Mouse (Mus musculus): ENCODE measurements around the gene Gm13691. TPM values are rescaled to one million over a fixed set of nuclear protein-coding genes. Genes with fewer than 3 reads are reported as not detected.
"Not testable (repeated sequence)": the region's sequence is repeated elsewhere in the genome, so short reads cannot be mapped to it uniquely, and the experiment has no call there.

Gene Gm13691
- polyA plus RNA-seq, 1 experiment from 2014 or later, result not detected

DNA sequence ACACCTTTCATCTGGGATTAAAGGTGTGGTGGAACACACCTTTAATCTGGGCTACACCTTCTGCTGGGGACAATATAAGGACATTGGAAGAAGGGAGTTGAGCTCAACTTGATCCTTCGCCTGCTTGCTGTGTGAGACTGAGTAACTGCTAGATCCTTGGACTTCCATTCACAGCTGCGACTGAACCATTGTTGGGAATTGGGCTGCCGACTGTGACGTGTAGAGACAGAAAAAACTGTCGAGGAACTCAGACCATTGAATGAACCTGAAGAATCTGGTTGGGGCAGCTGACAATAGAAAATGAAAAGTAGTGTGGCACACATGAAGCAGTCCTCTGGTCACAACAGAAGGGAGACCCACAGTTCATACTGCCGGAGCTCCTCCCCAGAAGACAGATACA, 5.9 kb upstream of the Gm13691 start, which contains the start of gene Gm13697:
TSS of gene Gm13697 (plus strand) at position 301 of the 400 bp plus-strand sequence.
- H3K9ac ChIP-seq (ENCODE audit: low read length); ATAC-seq (replicated peaks; ENCODE audit: extremely low read depth, insufficient read depth, low FRiP score); H3K36me3 ChIP-seq (ENCODE audit: control insufficient read depth, insufficient read depth); H3K4me3 ChIP-seq (ENCODE audit: low read length); H3K27ac ChIP-seq (ENCODE audit: low read length); H3K4me1 ChIP-seq (ENCODE audit: control insufficient read depth, insufficient read depth, low read length); H3K27me3 ChIP-seq (ENCODE audit: control insufficient read depth, insufficient read depth, low read length); H3K9me3 ChIP-seq (replicated peaks; ENCODE audit: control insufficient read depth, low read length); H3K4me2 ChIP-seq (ENCODE audit: low read depth, low read length): not testable (repeated sequence)
- no CpG with 5 or more reads among the region's 6 CpGs for WGBS

DNA sequence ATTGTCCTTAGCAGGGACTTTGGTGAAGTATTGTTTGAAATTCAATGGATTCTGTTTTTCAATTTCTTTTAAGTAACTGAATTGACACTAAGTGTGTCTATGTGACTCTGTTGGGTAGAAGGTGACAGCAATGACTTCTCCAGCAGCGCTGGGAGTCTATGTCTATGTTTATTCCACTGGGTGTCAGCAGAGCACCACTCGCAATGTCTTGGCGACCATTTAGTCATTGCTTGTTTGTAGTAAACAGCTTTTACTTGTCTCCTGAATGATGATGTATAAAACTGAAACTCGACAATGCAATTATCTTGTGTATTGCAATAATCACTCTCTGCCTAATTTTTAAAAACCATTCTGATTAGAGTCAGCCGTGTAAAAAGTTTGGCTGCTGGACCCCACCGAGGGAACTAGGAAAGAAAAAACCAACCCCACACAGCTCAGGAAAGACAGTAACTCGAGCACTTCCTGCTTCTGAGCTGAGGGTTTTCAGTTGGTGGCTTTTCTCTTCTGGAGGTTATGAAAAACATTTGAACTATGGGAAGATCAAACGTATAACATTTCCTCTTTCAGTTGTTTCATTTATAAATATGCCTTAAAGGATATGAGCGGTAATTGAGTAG, 3.4 kb downstream of the Gm13691 start:
- H3K9ac ChIP-seq (ENCODE audit: low read length); H3K27me3 ChIP-seq (ENCODE audit: control insufficient read depth, insufficient read depth, low read length); H3K36me3 ChIP-seq (ENCODE audit: control insufficient read depth, insufficient read depth); H3K9me3 ChIP-seq (replicated peaks; ENCODE audit: control insufficient read depth, low read length); H3K4me1 ChIP-seq (ENCODE audit: control insufficient read depth, insufficient read depth, low read length): not testable (repeated sequence)
- peak overlapping the region; percentile 18; the same call in 1 of the 2 replicates for H3K27ac ChIP-seq (ENCODE audit: low read length)
- H3K4me2 ChIP-seq (ENCODE audit: low read depth, low read length), result peak overlapping the region; percentile 44
- ATAC-seq (replicated peaks; ENCODE audit: extremely low read depth, insufficient read depth, low FRiP score), result peak; percentile 80; the same call in 1 of the 2 replicates
- WGBS, result 31% methylated on average over 7 of the region's 9 CpGs
- 0 out of 2 replicates have a peak overlapping the region, but pooled peaks have one; percentile 14 for H3K4me3 ChIP-seq (ENCODE audit: low read length)

DNA sequence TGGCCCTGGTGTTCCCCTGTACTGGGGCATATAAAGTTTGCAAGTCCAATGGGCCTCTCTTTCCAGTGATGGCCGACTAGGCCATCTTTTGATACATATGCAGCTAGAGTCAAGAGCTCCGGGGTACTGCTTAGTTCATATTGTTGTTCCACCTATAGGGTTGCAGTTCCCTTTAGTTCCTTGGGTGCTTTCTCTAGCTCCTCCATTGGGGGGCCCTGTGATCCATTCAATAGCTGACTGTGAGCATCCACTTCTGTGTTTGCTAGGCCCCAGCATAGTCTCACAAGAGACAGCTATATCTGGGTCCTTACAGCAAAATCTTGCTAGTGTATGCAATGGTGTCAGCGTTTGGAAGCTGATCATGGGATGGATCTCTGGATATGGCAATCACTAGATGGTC, 4.2 kb downstream of the Gm13691 start:
- not testable (repeated sequence) for H3K4me1 ChIP-seq (ENCODE audit: control insufficient read depth, insufficient read depth, low read length); H3K4me3 ChIP-seq (ENCODE audit: low read length); ATAC-seq (replicated peaks; ENCODE audit: extremely low read depth, insufficient read depth, low FRiP score); H3K27ac ChIP-seq (ENCODE audit: low read length); H3K4me2 ChIP-seq (ENCODE audit: low read depth, low read length); H3K27me3 ChIP-seq (ENCODE audit: control insufficient read depth, insufficient read depth, low read length); H3K36me3 ChIP-seq (ENCODE audit: control insufficient read depth, insufficient read depth); H3K9ac ChIP-seq (ENCODE audit: low read length); H3K9me3 ChIP-seq (replicated peaks; ENCODE audit: control insufficient read depth, low read length)
- WGBS, result no CpG with 5 or more reads among the region's 3 CpGs

- Histone ChIP-seq H3K9ac (ENCODE audit: low read length) (no peak overlapping the region), H3K4me2 (ENCODE audit: low read depth, low read length) (no peak overlapping the region), H3K9me3 (replicated peaks; ENCODE audit: control insufficient read depth, low read length) (no peaks in the 10 kb centered on the region), H3K36me3 (ENCODE audit: control insufficient read depth, insufficient read depth) (no peaks in the 10 kb centered on the region), H3K27me3 (ENCODE audit: control insufficient read depth, insufficient read depth, low read length) (no peaks in the 10 kb centered on the region), H3K27ac (ENCODE audit: low read length) (no peak overlapping the region), H3K4me3 (ENCODE audit: low read length) (no peak overlapping the region), H3K4me1 (ENCODE audit: control insufficient read depth, insufficient read depth, low read length) (no peaks in the 10 kb centered on the region)
- no peak for ATAC-seq (replicated peaks; ENCODE audit: extremely low read depth, insufficient read depth, low FRiP score)
- WGBS, result 29% methylated on average over 1 of the region's 1 CpGs
Observed at GRCm38 (mm10) chr2:84008913-84009312, 18.6 kb downstream of the Gm13691 start.

GRCm38 (mm10) chr2:84009818-84010217, 19.5 kb downstream of the Gm13691 start:
- Histone ChIP-seq H3K4me1 (ENCODE audit: control insufficient read depth, insufficient read depth, low read length) (no peaks in the 10 kb centered on the region), H3K27me3 (ENCODE audit: control insufficient read depth, insufficient read depth, low read length) (no peaks in the 10 kb centered on the region), H3K9ac (ENCODE audit: low read length) (no peak overlapping the region), H3K4me2 (ENCODE audit: low read depth, low read length) (no peak overlapping the region), H3K27ac (ENCODE audit: low read length) (no peak overlapping the region), H3K9me3 (replicated peaks; ENCODE audit: control insufficient read depth, low read length) (no peaks in the 10 kb centered on the region), H3K4me3 (ENCODE audit: low read length) (no peak overlapping the region), H3K36me3 (ENCODE audit: control insufficient read depth, insufficient read depth) (no peaks in the 10 kb centered on the region)
- no peak for ATAC-seq (replicated peaks; ENCODE audit: extremely low read depth, insufficient read depth, low FRiP score)
- WGBS, result 45% methylated on average over 3 of the region's 3 CpGs

- H3K4me2 ChIP-seq (ENCODE audit: low read depth, low read length), result no peak overlapping the region
- H3K9me3 ChIP-seq (replicated peaks; ENCODE audit: control insufficient read depth, low read length), result no peaks in the 10 kb centered on the region
- no peak overlapping the region for H3K9ac ChIP-seq (ENCODE audit: low read length)
- 63% methylated on average over 6 of the region's 6 CpGs for WGBS
- no peaks in the 10 kb centered on the region for H3K36me3 ChIP-seq (ENCODE audit: control insufficient read depth, insufficient read depth)
- ATAC-seq (replicated peaks; ENCODE audit: extremely low read depth, insufficient read depth, low FRiP score), result no peak
- H3K27ac ChIP-seq (ENCODE audit: low read length), result no peak overlapping the region
- no peaks in the 10 kb centered on the region for H3K27me3 ChIP-seq (ENCODE audit: control insufficient read depth, insufficient read depth, low read length)
- H3K4me1 ChIP-seq (ENCODE audit: control insufficient read depth, insufficient read depth, low read length), result peaks cover 10% of the 10 kb centered on the region
- no peak overlapping the region for H3K4me3 ChIP-seq (ENCODE audit: low read length)
Observed at GRCm38 (mm10) chr2:84014572-84014971, 24.2 kb downstream of the Gm13691 start.

DNA sequence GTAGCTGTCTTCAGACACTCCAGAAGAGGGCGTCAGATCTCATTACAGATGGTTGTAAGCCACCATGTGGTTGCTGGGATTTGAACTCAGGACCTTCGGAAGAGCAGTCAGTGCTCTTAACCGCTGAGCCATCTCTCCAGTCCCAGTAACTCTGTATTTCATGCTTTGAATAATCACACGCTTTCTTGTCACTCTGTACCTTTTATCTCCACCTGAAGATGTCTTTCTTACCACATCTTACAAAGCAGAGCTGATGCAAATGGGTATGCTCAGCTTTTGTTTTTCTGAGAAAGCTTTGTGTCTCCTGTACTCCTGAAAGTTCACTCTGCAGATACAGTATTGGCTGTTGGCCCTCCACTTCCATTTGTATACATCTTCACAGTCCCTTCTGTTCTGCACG, 25.9 kb downstream of the Gm13691 start:
- ATAC-seq (replicated peaks; ENCODE audit: extremely low read depth, insufficient read depth, low FRiP score); H3K9ac ChIP-seq (ENCODE audit: low read length); H3K9me3 ChIP-seq (replicated peaks; ENCODE audit: control insufficient read depth, low read length); H3K27me3 ChIP-seq (ENCODE audit: control insufficient read depth, insufficient read depth, low read length); H3K4me2 ChIP-seq (ENCODE audit: low read depth, low read length); H3K4me1 ChIP-seq (ENCODE audit: control insufficient read depth, insufficient read depth, low read length); H3K36me3 ChIP-seq (ENCODE audit: control insufficient read depth, insufficient read depth); H3K4me3 ChIP-seq (ENCODE audit: low read length); H3K27ac ChIP-seq (ENCODE audit: low read length): not testable (repeated sequence)
- 77% methylated on average over 5 of the region's 5 CpGs for WGBS

GRCm38 (mm10) chr2:84018330-84018729, 28.0 kb downstream of the Gm13691 start:
- H3K4me1 ChIP-seq (ENCODE audit: control insufficient read depth, insufficient read depth, low read length), result peaks cover 10% of the 10 kb centered on the region
- H3K4me3 ChIP-seq (ENCODE audit: low read length), result no peak overlapping the region
- H3K27ac ChIP-seq (ENCODE audit: low read length), result no peak overlapping the region
- H3K9me3 ChIP-seq (replicated peaks; ENCODE audit: control insufficient read depth, low read length), result no peaks in the 10 kb centered on the region
- ATAC-seq (replicated peaks; ENCODE audit: extremely low read depth, insufficient read depth, low FRiP score), result peak; percentile 69; the same call in 1 of the 2 replicates
- no peaks in the 10 kb centered on the region for H3K27me3 ChIP-seq (ENCODE audit: control insufficient read depth, insufficient read depth, low read length)
- H3K36me3 ChIP-seq (ENCODE audit: control insufficient read depth, insufficient read depth), result no peaks in the 10 kb centered on the region
- H3K4me2 ChIP-seq (ENCODE audit: low read depth, low read length), result no peak overlapping the region
- H3K9ac ChIP-seq (ENCODE audit: low read length), result no peak overlapping the region
- 10% methylated on average over 3 of the region's 3 CpGs for WGBS

DNA sequence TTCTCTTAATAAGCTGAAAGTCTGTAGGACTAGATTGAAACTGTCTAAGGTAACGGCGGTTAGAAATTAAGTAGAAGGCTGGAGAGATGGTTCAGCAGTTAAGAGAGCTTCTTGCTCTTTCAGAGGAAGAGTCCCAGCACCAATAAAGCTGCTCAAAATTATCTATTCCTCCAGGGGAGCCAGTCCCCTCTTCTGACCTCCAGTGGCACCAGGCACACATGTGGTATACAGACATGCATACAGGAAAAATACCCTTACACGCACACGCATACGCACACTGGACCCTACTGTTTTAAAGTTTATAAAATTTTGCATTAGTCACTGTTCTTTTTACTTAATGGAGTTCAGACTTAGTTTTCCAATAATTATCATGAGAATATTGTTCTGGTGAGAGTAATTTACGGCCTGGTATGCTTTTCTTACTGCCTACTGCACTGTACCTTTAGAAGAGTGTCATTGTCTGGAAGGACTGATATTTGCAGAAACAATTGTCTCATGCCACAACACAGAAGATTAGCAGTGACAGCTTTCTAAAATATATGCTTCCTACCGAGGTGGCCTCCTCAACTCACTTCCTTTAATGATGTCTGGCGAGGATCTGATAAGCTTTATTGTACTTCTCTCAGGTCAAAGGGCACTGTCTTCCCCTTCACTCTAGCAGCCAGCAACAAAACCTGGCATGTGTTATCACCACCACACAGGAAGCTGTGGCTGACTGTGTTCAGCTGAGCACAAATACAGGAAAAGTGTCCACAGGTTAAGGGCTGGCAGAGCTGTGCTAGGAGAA, 29.4 kb downstream of the Gm13691 start:
- Histone ChIP-seq H3K4me1 (ENCODE audit: control insufficient read depth, insufficient read depth, low read length) (peaks cover 10% of the 10 kb centered on the region), H3K36me3 (ENCODE audit: control insufficient read depth, insufficient read depth) (no peaks in the 10 kb centered on the region), H3K4me2 (ENCODE audit: low read depth, low read length) (no peak overlapping the region), H3K4me3 (ENCODE audit: low read length) (no peak overlapping the region), H3K27me3 (ENCODE audit: control insufficient read depth, insufficient read depth, low read length) (no peaks in the 10 kb centered on the region), H3K27ac (ENCODE audit: low read length) (peak overlapping the region; percentile 53; the same call in 1 of the 2 replicates), H3K9ac (ENCODE audit: low read length) (no peak overlapping the region), H3K9me3 (replicated peaks; ENCODE audit: control insufficient read depth, low read length) (no peaks in the 10 kb centered on the region)
- peak; percentile 60 for ATAC-seq (replicated peaks; ENCODE audit: extremely low read depth, insufficient read depth, low FRiP score)
- WGBS, result 66% methylated on average over 8 of the region's 8 CpGs

Measured in heart, embryonic 16.5 days (tissue).